33 mouse cellular contexts compared by ENCODE assay signal in the genomic region with DNA sequence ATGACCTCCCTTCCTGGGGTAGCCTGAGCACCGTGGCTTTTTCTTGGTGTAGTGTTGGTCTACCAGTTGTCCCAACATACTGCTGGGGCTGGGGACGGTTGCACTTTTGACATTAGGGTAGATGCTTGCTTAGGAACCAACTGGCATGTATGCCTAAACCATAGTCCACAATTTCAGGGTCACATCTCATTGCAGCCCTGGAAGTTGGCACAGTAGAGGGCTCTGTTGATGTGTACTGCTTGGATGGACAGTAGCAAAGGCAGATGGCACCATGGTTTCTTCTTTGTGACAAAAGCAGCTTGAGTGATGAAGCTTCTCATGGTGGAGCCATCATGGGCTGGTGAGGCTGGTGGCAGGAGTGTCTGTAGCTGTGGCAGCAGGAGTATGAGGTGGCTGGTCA. TPM values are rescaled to one million over a fixed set of nuclear protein-coding genes. Genes with fewer than 3 reads are reported as not detected.
"Had no signal": no experiment of that assay in that cellular context is flagged by ENCODE, and none has a peak within 500 bp of the region (broad histone marks: within the 10 kb centered on the region; RNA-seq: fewer than 3 reads in every experiment).

No protein-coding gene starts in this region.

- H3K4me2 ChIP-seq: limb, embryonic 12.5 days; limb, embryonic 13.5 days; limb, embryonic 15.5 days; liver, embryonic 11.5 days; liver, embryonic 12.5 days; liver, embryonic 13.5 days; liver, embryonic 15.5 days; lung, embryonic 14.5 days; lung, embryonic 15.5 days; midbrain, embryonic 11.5 days; midbrain, embryonic 12.5 days; midbrain, embryonic 13.5 days; midbrain, embryonic 15.5 days; neural tube, embryonic 12.5 days; neural tube, embryonic 13.5 days had no signal

- H3K9ac ChIP-seq: limb, embryonic 12.5 days; limb, embryonic 13.5 days; limb, embryonic 15.5 days; liver, embryonic 12.5 days; liver, embryonic 13.5 days; liver, embryonic 14.5 days; liver, embryonic 15.5 days; liver, postnatal 0 days; lung, embryonic 14.5 days; lung, embryonic 15.5 days; midbrain, embryonic 12.5 days; midbrain, embryonic 13.5 days; midbrain, embryonic 15.5 days; neural tube, embryonic 12.5 days; neural tube, embryonic 13.5 days had no signal

- H3K27me3 ChIP-seq: limb, embryonic 15.5 days; liver, embryonic 12.5 days; liver, embryonic 13.5 days; liver, embryonic 15.5 days; lung, embryonic 15.5 days; midbrain, embryonic 12.5 days; midbrain, embryonic 13.5 days; midbrain, embryonic 15.5 days; neural tube, embryonic 12.5 days; neural tube, embryonic 13.5 days had no signal

- DNase-seq: left cerebral cortex, postnatal 4 days; liver; liver, embryonic 13.5 days; liver, postnatal 0 days; lung, adult 18-20 months; lung, adult 2 months; lung, embryonic 14.5 days; lung, postnatal 10 days; lung, postnatal 14 days; lung, postnatal 36 days; lung, postnatal 4 days; midbrain, embryonic 14.5 days had no signal

- ATAC-seq: liver, embryonic 12.5 days; liver, postnatal 0 days; lung, postnatal 0 days; midbrain, embryonic 13.5 days; midbrain, embryonic 15.5 days; midbrain, embryonic 16.5 days had no signal

- H3K9me3 ChIP-seq: limb, embryonic 12.5 days; limb, embryonic 13.5 days; limb, embryonic 15.5 days; liver, embryonic 12.5 days; liver, embryonic 13.5 days; liver, embryonic 15.5 days; lung, embryonic 15.5 days; megakaryocyte, embryonic 14.5 days; midbrain, embryonic 10.5 days; midbrain, embryonic 12.5 days; midbrain, embryonic 13.5 days; midbrain, embryonic 15.5 days; neural tube, embryonic 12.5 days; neural tube, embryonic 13.5 days had no signal

- H3K4me3 ChIP-seq: limb, embryonic 12.5 days; limb, embryonic 13.5 days; limb, embryonic 15.5 days; liver, embryonic 12.5 days; liver, embryonic 13.5 days; liver, embryonic 15.5 days; lung, embryonic 15.5 days; megakaryocyte, embryonic 14.5 days; midbrain, embryonic 10.5 days; midbrain, embryonic 12.5 days; midbrain, embryonic 13.5 days; midbrain, embryonic 15.5 days; myocyte; neural tube, embryonic 12.5 days; neural tube, embryonic 13.5 days had no signal

- H3K4me1 ChIP-seq: limb, embryonic 12.5 days; limb, embryonic 13.5 days; limb, embryonic 15.5 days; liver, embryonic 12.5 days; liver, embryonic 13.5 days; liver, embryonic 15.5 days; lung, embryonic 15.5 days; megakaryocyte, embryonic 14.5 days; midbrain, embryonic 10.5 days; midbrain, embryonic 12.5 days; midbrain, embryonic 13.5 days; midbrain, embryonic 15.5 days; neural tube, embryonic 12.5 days; neural tube, embryonic 13.5 days had no signal

- H3K36me3 ChIP-seq: limb, embryonic 12.5 days; limb, embryonic 13.5 days; limb, embryonic 15.5 days; liver, embryonic 12.5 days; liver, embryonic 13.5 days; liver, embryonic 15.5 days; lung, embryonic 15.5 days; midbrain, embryonic 10.5 days; midbrain, embryonic 12.5 days; midbrain, embryonic 13.5 days; midbrain, embryonic 15.5 days; neural tube, embryonic 12.5 days; neural tube, embryonic 13.5 days had no signal

- H3K27ac ChIP-seq: limb, embryonic 12.5 days; limb, embryonic 13.5 days; limb, embryonic 15.5 days; liver, embryonic 12.5 days; liver, embryonic 13.5 days; liver, embryonic 14.5 days; liver, embryonic 15.5 days; lung, embryonic 15.5 days; macrophage; midbrain, embryonic 10.5 days; midbrain, embryonic 12.5 days; midbrain, embryonic 13.5 days; midbrain, embryonic 15.5 days; neural tube, embryonic 12.5 days; neural tube, embryonic 13.5 days had no signal

RNA-seq across cellular contexts. Expression of a gene that starts 52.3 kb away (rescaled TPM):
- total RNA-seq: megakaryocyte-erythroid progenitor cell, adult 5-6 weeks had no signal
